Comparison of ENCODE assay signal across 7 mouse cellular contexts in the genomic region with DNA sequence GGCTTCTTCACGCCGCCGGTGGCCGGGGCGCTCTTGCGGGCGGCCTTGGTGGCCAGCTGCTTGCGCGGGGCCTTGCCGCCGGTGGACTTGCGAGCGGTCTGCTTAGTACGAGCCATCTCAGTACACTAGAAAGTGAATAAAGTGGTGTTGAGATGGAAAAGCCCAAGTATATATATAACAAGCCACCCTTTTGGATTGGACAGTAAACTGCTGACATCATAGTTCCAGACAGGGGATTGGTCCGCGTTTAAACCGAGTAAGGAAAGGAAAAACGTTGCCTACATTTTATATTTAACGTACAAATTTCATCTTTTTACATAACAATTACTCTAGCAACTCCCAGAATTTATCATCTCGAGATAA. TPM values are rescaled to one million over a fixed set of nuclear protein-coding genes. Genes with fewer than 3 reads are reported as not detected.
DNase-seq lines count a peak whose midpoint lies in the region; ATAC-seq and TF ChIP-seq lines count a peak whose summit lies in the region.

A gene (minus strand): TSS at position 116 of the 363 bp plus-strand sequence.

- no peaks in the 10 kb centered on the region for H3K27me3 ChIP-seq in cerebellum, adult 2 months (ENCODE audit: control insufficient read depth, insufficient read depth, low read length)
- no peaks in the 10 kb centered on the region for H3K27me3 ChIP-seq in lung, embryonic 16.5 days (ENCODE audit: control insufficient read depth, insufficient read depth, low read depth, low read length)

- WGBS in cerebellum, adult 2 months, result under 1% methylated on average over 15 of the region's 20 CpGs
- under 1% methylated on average over 11 of the region's 20 CpGs for WGBS in lung, embryonic 16.5 days

- no peaks in the 10 kb centered on the region for H3K36me3 ChIP-seq in lung, embryonic 16.5 days (ENCODE audit: control insufficient read depth, insufficient read depth, low read length)

- H3K9ac ChIP-seq in lung, embryonic 16.5 days (ENCODE audit: low read length), result peak within 1 kb of the TSS; percentile 61

- H3K4me3 ChIP-seq in cerebellum, adult 2 months (replicated peaks; ENCODE audit: insufficient read depth, low read depth, low read length), result peak within 1 kb of the TSS; percentile 50
- peak within 1 kb of the TSS; percentile 41 for H3K4me3 ChIP-seq in lung, embryonic 16.5 days (ENCODE audit: low read length)

- no peaks in the 10 kb centered on the region; the same call in 1 of the 2 replicates for H3K4me1 ChIP-seq in cerebellum, adult 2 months (ENCODE audit: control insufficient read depth, insufficient read depth, low read length)
- H3K4me1 ChIP-seq in lung, embryonic 16.5 days (replicated peaks; ENCODE audit: control insufficient read depth, insufficient read depth, low read length), result peaks cover 32% of the 10 kb centered on the region

- ATAC-seq in hematopoietic stem cell, adult 5-6 weeks (replicated peaks in 1 of 2; ENCODE audit: insufficient read depth in 1 of 2, low FRiP score in 2 of 2, low TSS enrichment in 1 of 2, low read depth in 1 of 2, poor library complexity in 2 of 2, severe bottlenecking in 2 of 2), result peak; percentile 44 to 52; a peak in 3 of 4 replicates
- peak; percentile 69 for ATAC-seq in lung, embryonic 16.5 days (ENCODE audit: low read depth)

- no peaks in the 10 kb centered on the region for H3K9me3 ChIP-seq in lung, embryonic 16.5 days (ENCODE audit: control insufficient read depth, low read length)

- no peak for TF ChIP-seq CTCF in cerebellum, adult 2 months (IDR thresholded peaks at IDR 0.05; ENCODE audit: borderline replicate concordance, insufficient read depth, low read depth, low read length)

- peak; percentile 90 for DNase-seq in ZHBTc4 (ENCODE audit: low read depth, low spot score)
- DNase-seq in cerebellum, adult 2 months, result peak; percentile 69 to 88
- DNase-seq in forelimb bud, embryonic 11.5 days (ENCODE audit: low read depth, low spot score), result peak; percentile 93
- peak; percentile 76 for DNase-seq in layer of hippocampus, adult 9-11 months
- DNase-seq in retina, adult 2 months (ENCODE audit: low read depth, low spot score), result peak; percentile 54

- peak within 1 kb of the TSS; percentile 69 for H3K4me2 ChIP-seq in lung, embryonic 16.5 days (ENCODE audit: low read depth, low read length)

- peak; percentile 37; the same call in 1 of the 2 replicates for TF ChIP-seq POLR2A in cerebellum, adult 2 months (IDR thresholded peaks at IDR 0.05; ENCODE audit: borderline replicate concordance, insufficient read depth, low read length)

- peak within 1 kb of the TSS; percentile 40; the same call in 1 of the 2 replicates for H3K27ac ChIP-seq in cerebellum, adult 2 months (ENCODE audit: insufficient read depth, low read length)
- peak within 1 kb of the TSS; percentile 94 for H3K27ac ChIP-seq in lung, embryonic 16.5 days (ENCODE audit: low read length)

RNA-seq across cellular contexts. Expression of the gene that starts here (rescaled TPM):
- 1.9 and 4.9 TPM in 2 replicates for polyA plus RNA-seq in cerebellum, adult 2 months (2012; rRNA removed)
- total RNA-seq in hematopoietic stem cell, adult 5-6 weeks (2017), result 102 and 199 TPM in 2 replicates
- polyA plus RNA-seq in lung, embryonic 16.5 days (2015; fragmentation: Nextera tagmentation; extraction: Ambion mirVana), result 103 and 124 TPM in 2 replicates

Comparison
In these comparisons a context has a peak if more than half of its experiments do, and no peak if none do; other contexts are left out.
1. Peak in every context shown above with its lines: DNase-seq, ATAC-seq, H3K4me3 ChIP-seq and H3K27ac ChIP-seq.
2. RNA of the gene that starts here (polyA plus RNA-seq): 103 to 124 TPM in lung, embryonic 16.5 days; 1.9 to 4.9 TPM in cerebellum, adult 2 months; every median in the first group is over 10 times any median in the second.